Mouse (Mus musculus): ENCODE measurements around the gene Olfr986.

GRCm38 (mm10) chr9:40141544-40141943 is 39.2 kb upstream of the Olfr986 start:
- TF ChIP-seq CTCF (IDR thresholded peaks at IDR 0.05; ENCODE audit: borderline replicate concordance, insufficient read depth, low read depth, low read length) (no peak), POLR2A (IDR thresholded peaks at IDR 0.05; ENCODE audit: borderline replicate concordance, insufficient read depth, low read length) (no peak)
